Mouse (Mus musculus): ENCODE results near the gene Hspa13. TPM values are rescaled to one million over a fixed set of nuclear protein-coding genes. Genes with fewer than 3 reads are reported as not detected.

Hspa13 gene
- polyA plus RNA-seq, 1 experiment from 2014 or later = 23.2 TPM

- H3K4me1 ChIP-seq (ENCODE audit: control insufficient read depth in 2 of 2, insufficient read depth in 2 of 2, low read length in 2 of 2) = no peaks in the 10 kb centered on the region
- no peak overlapping the region for H3K9ac ChIP-seq (ENCODE audit: low read length)
- 57% methylated on average over 3 of the region's 3 CpGs for whole genome bisulfite sequencing
- no peak for ATAC-seq (ENCODE audit: insufficient number of reproducible peaks, insufficient read depth, low FRiP score, low read depth)
- no peaks in the 10 kb centered on the region for H3K9me3 ChIP-seq (ENCODE audit: control insufficient read depth, low read length)
- H3K4me2 ChIP-seq (ENCODE audit: low read length) = no peak overlapping the region
- H3K27ac ChIP-seq (replicated peaks in 1 of 2; ENCODE audit: control insufficient read depth in 1 of 2, insufficient read depth in 1 of 2, low read depth in 2 of 2, low read length in 2 of 2) = no peak overlapping the region
- no peaks in the 10 kb centered on the region for H3K27me3 ChIP-seq (ENCODE audit: control insufficient read depth, insufficient read depth, low read length)
- H3K36me3 ChIP-seq (ENCODE audit: control insufficient read depth, insufficient read depth, low read length) = no peaks in the 10 kb centered on the region
- H3K4me3 ChIP-seq (ENCODE audit: control insufficient read depth in 1 of 2, insufficient read depth in 1 of 2, low read depth in 1 of 2, low read length in 2 of 2) = no peak overlapping the region
Observed at GRCm38 (mm10) chr16:75744014-75744413, 22.9 kb downstream of the Hspa13 start.

- 56% methylated on average over 2 of the region's 2 CpGs for WGBS
- no peak for ATAC-seq (ENCODE audit: insufficient number of reproducible peaks, insufficient read depth, low FRiP score, low read depth)
Observed at GRCm38 (mm10) chr16:75717405-75718173, 49.3 kb downstream of the Hspa13 start.

GRCm38 (mm10) chr16:75696176-75696575 lies 70.7 kb downstream of the Hspa13 start:
- no peaks in the 10 kb centered on the region for H3K9me3 ChIP-seq (ENCODE audit: control insufficient read depth, low read length)
- H3K4me1 ChIP-seq (ENCODE audit: control insufficient read depth in 2 of 2, insufficient read depth in 2 of 2, low read length in 2 of 2) = no peaks in the 10 kb centered on the region
- 10% methylated on average over 2 of the region's 2 CpGs for WGBS
- no peak overlapping the region for H3K4me2 ChIP-seq (ENCODE audit: low read length)
- no peaks in the 10 kb centered on the region for H3K36me3 ChIP-seq (ENCODE audit: control insufficient read depth, insufficient read depth, low read length)
- H3K27ac ChIP-seq (replicated peaks in 1 of 2; ENCODE audit: control insufficient read depth in 1 of 2, insufficient read depth in 1 of 2, low read depth in 2 of 2, low read length in 2 of 2) = no peak overlapping the region
- ATAC-seq (ENCODE audit: insufficient number of reproducible peaks, insufficient read depth, low FRiP score, low read depth) = no peak
- H3K27me3 ChIP-seq (ENCODE audit: control insufficient read depth, insufficient read depth, low read length) = no peaks in the 10 kb centered on the region
- no peak overlapping the region for H3K4me3 ChIP-seq (ENCODE audit: control insufficient read depth in 1 of 2, insufficient read depth in 1 of 2, low read depth in 1 of 2, low read length in 2 of 2)
- H3K9ac ChIP-seq (ENCODE audit: low read length) = no peak overlapping the region

More at GRCm38 (mm10) chr16:75717405-75718173, 49.3 kb downstream of the Hspa13 start:
- Histone ChIP-seq H3K27ac (replicated peaks in 1 of 2; ENCODE audit: control insufficient read depth in 1 of 2, insufficient read depth in 1 of 2, low read depth in 2 of 2, low read length in 2 of 2) (no peak overlapping the region), H3K4me1 (ENCODE audit: control insufficient read depth in 2 of 2, insufficient read depth in 2 of 2, low read length in 2 of 2) (no peaks in the 10 kb centered on the region), H3K27me3 (ENCODE audit: control insufficient read depth, insufficient read depth, low read length) (no peaks in the 10 kb centered on the region), H3K4me2 (ENCODE audit: low read length) (no peak overlapping the region), H3K9ac (ENCODE audit: low read length) (no peak overlapping the region), H3K36me3 (ENCODE audit: control insufficient read depth, insufficient read depth, low read length) (no peaks in the 10 kb centered on the region), H3K4me3 (ENCODE audit: control insufficient read depth in 1 of 2, insufficient read depth in 1 of 2, low read depth in 1 of 2, low read length in 2 of 2) (no peak overlapping the region), H3K9me3 (ENCODE audit: control insufficient read depth, low read length) (no peaks in the 10 kb centered on the region)

Small RNA genes lying within 50 kb of the gene (microRNA-seq; reads per million reads assigned to microRNA genes)
- not detected for gene Gm22923

Other genes with a start within 250 kb of the Hspa13 start
- gene Lipi, start 181.0 kb downstream of the Hspa13 start, polyA plus RNA-seq (2014; fragmentation: Nextera tagmentation; extraction: Ambion mirVana) = not detected in 2 replicates
- gene Rbm11, start 174.3 kb downstream of the Hspa13 start, polyA plus RNA-seq (2014; fragmentation: Nextera tagmentation; extraction: Ambion mirVana) = 0.39 and 0.46 TPM in 2 replicates